Mouse (Mus musculus) midbrain, embryonic 14.5 days (tissue): ENCODE measurements at regions not wholly inside any gene's neighbourhood (a gene's known extent, or its start where the extent isn't known, plus 50 kb on each side); places are given as distances from the start of the nearest gene placed in this dataset.

Source experiments
- ATAC-seq: fragments of 200-750 bp; cut with Nextera tagmentation; 2 replicates; pipeline ENCODE4 v1.8.0; 2017; ENCODE audit warnings: moderate number of reproducible peaks, moderate library complexity; ENCODE audit not compliant: low FRiP score, low TSS enrichment
- DNase-seq: peaks from one replicate; pipeline ENCODE4 v3.0.0-alpha.2; 2015
- H3K27ac ChIP-seq: fragments of 300-500 bp; sonication (generic); replicated peaks from 2 replicates; pipeline ENCODE4 v1.5.1; 2014; ENCODE audit warnings: mild to moderate bottlenecking, low read depth, low read length, moderate library complexity
- H3K27me3 ChIP-seq: fragments of 300-500 bp; sonication (generic); 2 replicates; pipeline ENCODE4 v1.6.1; 2014; ENCODE audit warnings: low read length, control low read depth, mixed read lengths; ENCODE audit not compliant: control insufficient read depth, insufficient read depth
- H3K36me3 ChIP-seq: fragments of 300-500 bp; sonication (generic); 2 replicates; pipeline ENCODE4 v1.6.1; 2014; ENCODE audit warnings: low read length, control low read depth; ENCODE audit not compliant: control insufficient read depth, insufficient read depth
- H3K4me1 ChIP-seq: fragments of 300-500 bp; sonication (generic); 2 replicates; pipeline ENCODE4 v1.6.1; 2014; ENCODE audit warnings: mild to moderate bottlenecking, antibody characterized with exemption, low read length, control low read depth; ENCODE audit not compliant: control insufficient read depth, insufficient read depth
- H3K4me2 ChIP-seq: fragments of 300-500 bp; sonication (generic); 2 replicates; pipeline ENCODE4 v1.6.1; 2014; ENCODE audit warnings: mild to moderate bottlenecking, low read length, moderate library complexity
- H3K4me3 ChIP-seq: fragments of 300-500 bp; sonication (generic); replicated peaks from 2 replicates; pipeline ENCODE4 v1.5.1; 2014; ENCODE audit warnings: low read depth, low read length
- H3K9ac ChIP-seq: fragments of 300-500 bp; sonication (generic); replicated peaks from 2 replicates; pipeline ENCODE4 v1.6.1; 2014; ENCODE audit warnings: mild to moderate bottlenecking, low read length, moderate library complexity
- H3K9me3 ChIP-seq: fragments of 300-500 bp; sonication (generic); 2 replicates; pipeline ENCODE4 v1.6.1; 2016; ENCODE audit warnings: low read length, control low read depth, mixed read lengths; ENCODE audit not compliant: control insufficient read depth
- WGBS: fragments of 180-500 bp; shearing (Covaris S2); extraction: QIAGEN DNeasy Blood & Tissue Kit; methylation state at CpG from one replicate; pipeline ENCODE4 v1.1.7; 2014; 5-methylcytosine and 5-hydroxymethylcytosine counted together

DNA sequence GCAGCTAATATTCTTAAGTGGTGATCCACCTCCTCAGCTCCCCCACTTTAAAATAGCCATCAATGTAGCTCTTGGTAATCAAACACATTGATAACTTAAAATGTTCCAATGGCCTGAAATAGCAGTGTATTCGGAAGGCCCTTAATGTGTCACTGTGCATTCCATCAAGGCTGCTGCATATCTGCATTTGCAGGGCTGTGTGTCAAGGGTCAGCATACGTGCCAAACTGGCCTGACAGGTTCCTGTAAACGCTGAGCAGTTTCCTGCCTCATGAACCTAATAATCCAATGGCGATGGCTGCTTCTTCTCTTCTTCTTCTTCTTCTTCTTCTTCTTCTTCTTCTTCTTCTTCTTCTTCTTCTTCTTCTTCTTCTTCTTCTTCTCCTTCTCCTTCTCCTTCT, 211.7 kb upstream of the Nfe2l3 start:
- Histone ChIP-seq H3K4me3 (no peak overlapping the region), H3K9ac (no peak overlapping the region), H3K27ac (no peak overlapping the region), H3K4me2 (no peak overlapping the region), H3K27me3 (no peaks in the 10 kb centered on the region), H3K36me3 (no peaks in the 10 kb centered on the region), H3K4me1 (no peaks in the 10 kb centered on the region), H3K9me3 (no peaks in the 10 kb centered on the region)
- WGBS, result 85% methylated on average over 4 of the region's 4 CpGs
- ATAC-seq (no peak), DNase-seq (no peak)

DNA sequence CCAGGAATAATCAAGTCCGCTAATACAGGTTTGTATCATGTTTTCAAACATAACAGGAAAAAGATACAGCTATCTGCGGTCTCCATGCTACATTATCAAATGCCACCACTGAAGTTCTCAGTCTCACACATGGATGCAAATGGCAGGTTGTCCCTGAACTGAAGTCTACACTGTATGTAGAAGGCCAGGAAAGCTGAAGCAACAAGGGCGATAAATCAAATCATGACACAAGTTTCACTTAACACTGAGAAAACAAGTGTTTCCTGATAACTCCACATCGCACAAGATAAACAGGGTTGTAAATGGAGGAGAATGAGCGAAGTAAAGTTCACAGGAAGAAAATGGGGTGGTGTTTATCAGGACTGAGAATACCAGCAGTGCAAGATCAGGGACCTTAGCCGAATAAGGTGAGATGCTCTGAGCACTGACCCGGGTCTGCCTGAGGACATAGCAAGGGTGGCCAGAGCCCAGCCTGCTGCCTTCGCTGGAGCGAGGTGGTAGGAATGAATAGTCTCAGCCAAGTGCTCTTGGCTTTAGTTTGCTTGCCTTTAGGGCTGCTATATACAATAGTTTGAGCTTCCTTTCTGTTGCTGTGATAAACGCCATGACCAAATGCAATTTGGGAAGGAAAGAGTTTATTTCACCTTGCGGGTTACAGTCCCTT, 196.3 kb upstream of the Nfe2l3 start:
- no peak overlapping the region for H3K4me2 ChIP-seq
- no peak for ATAC-seq
- no peaks in the 10 kb centered on the region for H3K4me1 ChIP-seq
- DNase-seq, result no peak
- H3K4me3 ChIP-seq, result no peak overlapping the region
- no peaks in the 10 kb centered on the region for H3K36me3 ChIP-seq
- no peak overlapping the region for H3K27ac ChIP-seq
- no peaks in the 10 kb centered on the region for H3K27me3 ChIP-seq
- 94% methylated on average over 11 of the region's 11 CpGs for WGBS
- H3K9ac ChIP-seq, result no peak overlapping the region
- no peaks in the 10 kb centered on the region for H3K9me3 ChIP-seq

DNA sequence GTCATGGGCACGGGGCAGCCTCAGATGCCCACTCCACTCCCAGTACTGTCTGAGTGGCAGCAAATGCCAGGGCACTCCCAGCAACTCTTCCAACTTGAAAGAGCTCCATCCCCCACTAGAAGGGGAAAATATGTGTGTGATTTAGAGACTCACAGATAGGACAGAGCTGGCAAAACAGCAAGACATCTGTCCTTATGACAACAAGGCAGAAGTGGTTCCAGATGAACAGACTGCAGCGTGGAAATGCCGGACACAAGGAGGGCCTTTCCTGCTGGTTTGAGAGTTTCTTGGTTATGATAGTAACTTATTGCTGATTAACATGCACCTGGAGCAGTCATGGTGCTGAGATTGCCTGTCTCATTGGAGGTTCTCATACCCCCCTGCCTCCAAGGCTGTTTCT, 192.4 kb upstream of the Nfe2l3 start:
- H3K4me2 ChIP-seq, result no peak overlapping the region
- 96% methylated on average over 3 of the region's 3 CpGs for WGBS

DNA sequence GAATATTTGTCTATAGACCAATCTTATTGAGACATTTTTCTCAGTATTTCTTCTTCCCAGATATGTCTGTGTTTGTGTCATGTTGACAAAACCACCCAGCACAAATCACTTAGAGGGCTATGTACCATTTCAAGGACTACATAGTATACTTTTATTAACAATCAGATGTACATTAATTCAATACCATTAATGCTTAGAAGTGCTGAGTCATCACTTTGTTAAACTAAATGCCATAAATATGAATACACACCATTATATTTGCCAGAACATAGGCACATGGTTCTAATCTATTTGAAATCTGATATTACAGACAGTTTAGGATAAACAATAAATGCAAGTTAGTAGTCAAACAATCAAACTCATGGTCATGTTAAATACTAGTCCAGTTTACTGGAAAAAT, 182.2 kb upstream of the Nfe2l3 start:
- H3K27ac ChIP-seq, result no peak overlapping the region
- H3K9ac ChIP-seq, result no peak overlapping the region
- H3K4me1 ChIP-seq, result no peaks in the 10 kb centered on the region
- H3K9me3 ChIP-seq, result no peaks in the 10 kb centered on the region
- H3K4me2 ChIP-seq, result no peak overlapping the region
- DNase-seq (no peak), ATAC-seq (no peak)
- no peaks in the 10 kb centered on the region for H3K36me3 ChIP-seq
- no peak overlapping the region for H3K4me3 ChIP-seq
- H3K27me3 ChIP-seq, result no peaks in the 10 kb centered on the region

More for the DNA sequence above, 192.4 kb upstream of the Nfe2l3 start:
- no peak overlapping the region for H3K27ac ChIP-seq
- no peak for DNase-seq
- H3K36me3 ChIP-seq, result no peaks in the 10 kb centered on the region
- H3K27me3 ChIP-seq, result no peaks in the 10 kb centered on the region
- no peaks in the 10 kb centered on the region for H3K4me1 ChIP-seq
- H3K9me3 ChIP-seq, result peaks cover 5% of the 10 kb centered on the region; the same call in 1 of the 2 replicates
- no peak overlapping the region for H3K4me3 ChIP-seq
- ATAC-seq, result no peak
- H3K9ac ChIP-seq, result no peak overlapping the region

DNA sequence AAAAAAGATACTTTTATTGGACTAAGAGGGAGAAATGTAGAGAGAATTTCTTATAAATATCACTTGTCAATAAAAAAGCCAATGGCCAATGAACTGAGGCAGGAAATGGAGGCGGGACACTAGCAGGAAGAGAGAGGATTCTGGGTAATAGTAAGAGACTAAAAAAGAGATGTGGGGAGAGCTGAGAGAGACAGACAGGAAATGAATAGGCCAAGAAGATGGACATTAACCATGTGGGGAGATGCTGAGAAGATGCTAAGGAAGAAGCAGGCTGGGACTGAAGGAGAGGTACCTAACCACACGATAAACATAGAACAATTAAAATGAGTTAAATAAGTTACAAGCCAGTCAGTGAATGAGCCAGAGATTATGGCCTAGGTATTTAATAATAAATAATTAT, 181.0 kb upstream of the Nfe2l3 start:
- Histone ChIP-seq H3K9ac (no peak overlapping the region), H3K9me3 (no peaks in the 10 kb centered on the region), H3K36me3 (no peaks in the 10 kb centered on the region), H3K4me2 (no peak overlapping the region), H3K4me3 (no peak overlapping the region), H3K4me1 (no peaks in the 10 kb centered on the region), H3K27me3 (no peaks in the 10 kb centered on the region), H3K27ac (no peak overlapping the region)
- ATAC-seq, result no peak
- no peak for DNase-seq
- 94% methylated on average over 2 of the region's 2 CpGs for WGBS

DNA sequence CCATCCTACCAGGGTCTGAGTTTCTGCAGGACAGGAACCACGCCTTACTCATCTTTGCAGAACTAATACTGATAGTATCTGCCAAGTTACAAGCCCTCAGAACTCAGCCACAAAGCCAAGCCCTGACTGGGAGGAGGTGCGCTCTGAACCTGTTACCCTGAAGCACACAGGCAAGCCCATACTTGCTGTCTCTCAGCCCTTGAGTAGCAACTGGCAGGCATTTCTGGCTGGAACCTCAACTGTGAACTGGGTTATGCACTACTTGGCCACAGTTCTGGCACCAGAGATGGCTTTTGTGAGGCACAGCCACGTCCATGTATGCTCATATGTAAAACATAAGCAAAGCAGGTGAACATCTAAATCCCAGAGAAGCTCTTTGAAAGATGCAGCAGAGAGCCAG, 179.7 kb upstream of the Nfe2l3 start:
- ATAC-seq, result no peak
- no peak overlapping the region for H3K4me3 ChIP-seq
- no peak for DNase-seq
- no peaks in the 10 kb centered on the region for H3K9me3 ChIP-seq
- H3K4me2 ChIP-seq, result no peak overlapping the region
- H3K36me3 ChIP-seq, result no peaks in the 10 kb centered on the region
- H3K27me3 ChIP-seq, result no peaks in the 10 kb centered on the region
- H3K4me1 ChIP-seq, result no peaks in the 10 kb centered on the region
- no peak overlapping the region for H3K9ac ChIP-seq
- H3K27ac ChIP-seq, result no peak overlapping the region
- WGBS, result 84% methylated on average over 3 of the region's 3 CpGs

DNA sequence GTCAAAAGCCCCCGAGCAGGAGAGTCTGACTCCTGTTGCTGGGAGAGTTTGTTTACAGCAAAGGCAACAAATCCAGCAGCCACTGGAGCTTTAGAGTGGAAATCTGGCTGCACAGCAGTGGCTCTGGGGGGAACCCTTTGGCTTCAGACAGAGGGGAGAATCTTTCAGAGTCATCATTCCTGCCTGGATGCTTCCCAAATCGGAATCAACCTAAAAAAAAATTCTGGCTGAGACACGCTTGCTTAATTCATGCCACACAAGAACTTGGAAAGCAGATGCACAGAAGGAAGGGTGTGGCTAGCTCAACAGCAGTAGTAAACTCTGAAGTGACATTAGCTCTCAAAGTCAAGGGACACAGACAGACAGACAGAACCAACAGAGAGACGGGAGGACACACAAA, 175.8 kb upstream of the Nfe2l3 start:
- ATAC-seq (no peak), DNase-seq (no peak)
- no peak overlapping the region for H3K4me3 ChIP-seq
- H3K27ac ChIP-seq, result no peak overlapping the region
- no peaks in the 10 kb centered on the region for H3K4me1 ChIP-seq
- H3K36me3 ChIP-seq, result no peaks in the 10 kb centered on the region
- no peaks in the 10 kb centered on the region for H3K27me3 ChIP-seq
- H3K9me3 ChIP-seq, result no peaks in the 10 kb centered on the region; the same call in 1 of the 2 replicates
- H3K4me2 ChIP-seq, result no peak overlapping the region
- no peak overlapping the region for H3K9ac ChIP-seq
- WGBS, result 74% methylated on average over 4 of the region's 4 CpGs

DNA sequence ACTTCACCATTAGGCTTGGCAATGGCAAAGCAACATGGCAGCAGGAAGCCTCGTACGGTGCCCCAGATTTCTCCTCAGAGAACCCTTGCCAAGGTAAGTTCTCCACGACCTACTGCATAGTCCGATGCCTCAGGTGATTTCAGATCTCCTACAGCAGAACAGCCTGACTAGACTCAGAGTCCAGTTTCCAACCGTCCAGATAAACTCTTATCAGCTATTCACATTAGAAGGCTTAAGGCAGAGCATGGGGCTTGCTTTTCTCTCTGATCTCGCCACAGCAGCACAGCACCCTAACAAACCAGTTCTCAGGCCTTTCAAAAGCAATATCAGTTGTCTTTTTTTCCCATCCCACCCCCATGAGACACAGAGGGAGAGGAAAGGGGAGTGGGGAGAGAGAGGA, 174.9 kb upstream of the Nfe2l3 start:
- Histone ChIP-seq H3K4me1 (no peaks in the 10 kb centered on the region), H3K27ac (no peak overlapping the region), H3K9me3 (no peaks in the 10 kb centered on the region; the same call in 1 of the 2 replicates), H3K4me2 (no peak overlapping the region), H3K36me3 (no peaks in the 10 kb centered on the region), H3K9ac (no peak overlapping the region), H3K4me3 (no peak overlapping the region), H3K27me3 (no peaks in the 10 kb centered on the region)
- DNase-seq, result no peak
- WGBS, result 84% methylated on average over 6 of the region's 6 CpGs
- no peak for ATAC-seq

DNA sequence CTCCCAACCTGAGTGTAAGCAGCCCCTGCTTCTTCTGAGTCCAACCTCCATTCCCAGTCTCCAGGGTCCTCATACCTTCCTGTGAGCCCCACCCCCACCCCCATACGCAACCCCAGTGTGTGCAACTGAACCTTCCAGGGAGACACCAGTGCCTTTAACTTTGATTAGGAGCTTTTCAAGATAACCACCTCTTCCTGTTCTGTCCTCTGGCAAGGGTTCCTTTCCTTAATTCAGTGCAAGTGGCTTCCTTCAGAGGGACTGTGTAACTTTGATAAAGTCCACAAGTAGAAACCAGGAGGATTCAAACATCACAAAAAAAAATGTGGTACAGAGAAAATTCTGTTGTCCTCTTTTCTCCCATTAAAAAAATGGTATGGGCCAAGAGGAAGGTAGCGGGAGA, 174.2 kb upstream of the Nfe2l3 start:
- Histone ChIP-seq H3K4me1 (no peaks in the 10 kb centered on the region), H3K27me3 (no peaks in the 10 kb centered on the region), H3K4me2 (no peak overlapping the region), H3K27ac (no peak overlapping the region), H3K36me3 (no peaks in the 10 kb centered on the region), H3K9ac (no peak overlapping the region), H3K4me3 (no peak overlapping the region), H3K9me3 (no peaks in the 10 kb centered on the region; the same call in 1 of the 2 replicates)
- ATAC-seq (no peak), DNase-seq (no peak)
- 93% methylated on average over 2 of the region's 2 CpGs for WGBS
